Mouse (Mus musculus) MEL (cell line): ENCODE data around the gene Sec16b. TPM values are rescaled to one million over a fixed set of nuclear protein-coding genes. Genes with fewer than 3 reads are reported as not detected.

Source experiments
- DNase-seq: peaks from one replicate; pipeline ENCODE4 v3.0.0; 2011; ENCODE audit warnings: low read depth, low spot score
- H3K27ac ChIP-seq: 2 replicates; pipeline ENCODE4 v1.5.1; 2012; ENCODE audit warnings: low read depth, mild to moderate bottlenecking, control low read depth, low read length, moderate library complexity; ENCODE audit not compliant: control insufficient read depth
- H3K27me3 ChIP-seq, 2 experiments: fragments of 150-350 bp in 1 of 2; sonication (generic) in 1 of 2; 2 replicates each; pipeline ENCODE4 v1.6.1; 2012; ENCODE audit warnings: low read length in 2 of 2, mild to moderate bottlenecking in 2 of 2, improper control_type of control experiment in 1 of 2, moderate library complexity in 1 of 2; ENCODE audit not compliant: insufficient read depth in 2 of 2, control insufficient read depth in 1 of 2
- H3K36me3 ChIP-seq, 2 experiments: 2 replicates each; pipeline ENCODE4 v1.6.1; 2012 to 2014; ENCODE audit warnings: low read length in 2 of 2, improper control_type of control experiment in 1 of 2, inconsistent platforms in 1 of 2, mild to moderate bottlenecking in 1 of 2; ENCODE audit not compliant: insufficient read depth in 2 of 2, control insufficient read depth in 1 of 2
- H3K4me1 ChIP-seq, 2 experiments: fragments of 150-350 bp in 1 of 2; sonication (generic) in 1 of 2; 2 replicates each; pipeline ENCODE4 v1.6.1; 2012; ENCODE audit warnings: low read length in 2 of 2, improper control_type of control experiment in 1 of 2, mild to moderate bottlenecking in 1 of 2; ENCODE audit not compliant: insufficient read depth in 2 of 2, control insufficient read depth in 1 of 2
- H3K4me3 ChIP-seq, 2 experiments: fragments of 150-350 bp in 1 of 2; sonication (generic) in 1 of 2; 2 replicates each; pipeline ENCODE4 v1.5.1; 2012; ENCODE audit warnings: low read depth in 2 of 2, low read length in 2 of 2, mild to moderate bottlenecking in 2 of 2, moderate library complexity in 2 of 2, control low read depth in 1 of 2, improper control_type of control experiment in 1 of 2; ENCODE audit not compliant: control insufficient read depth in 1 of 2, insufficient read depth in 1 of 2
- H3K79me2 ChIP-seq: 2 replicates; pipeline ENCODE4 v1.6.1; 2012; ENCODE audit warnings: mild to moderate bottlenecking, low read length, moderate library complexity; ENCODE audit not compliant: control insufficient read depth, poor library complexity, insufficient read depth
- H3K9ac ChIP-seq: 2 replicates; pipeline ENCODE4 v1.6.1; 2012; ENCODE audit warnings: low read depth, mild to moderate bottlenecking, control low read depth, low read length, moderate library complexity; ENCODE audit not compliant: control insufficient read depth, poor library complexity, severe bottlenecking
- H3K9me3 ChIP-seq: fragments of 150-350 bp; sonication (generic); replicated peaks from 2 replicates; pipeline ENCODE4 v1.6.1; 2012; ENCODE audit warnings: mild to moderate bottlenecking, low read length, improper control_type of control experiment, moderate library complexity; ENCODE audit not compliant: insufficient read depth
- BHLHE40 ChIP-seq: IDR thresholded peaks from 2 replicates; pipeline ENCODE4 v1.6.1; 2012; ENCODE audit warnings: low read depth, mild to moderate bottlenecking, inconsistent platforms, low read length, improper control_type of control experiment, borderline replicate concordance
- CTCF ChIP-seq, 3 experiments: IDR thresholded peaks in 2 of 3; conservative IDR thresholded peaks in 1 of 3; 2 replicates each; pipeline ENCODE4 v1.5.1; 2011 to 2012; ENCODE audit warnings: low read length in 3 of 3, low read depth in 2 of 3, mild to moderate bottlenecking in 2 of 3, improper control_type of control experiment in 1 of 3, inconsistent platforms in 1 of 3, mixed read lengths in 1 of 3, moderate library complexity in 1 of 3; ENCODE audit not compliant: control insufficient read depth in 1 of 3, insufficient read depth in 1 of 3, poor library complexity in 1 of 3, severe bottlenecking in 1 of 3
- E2F4 ChIP-seq: IDR thresholded peaks from 2 replicates; pipeline ENCODE4 v1.6.1; 2011; ENCODE audit warnings: low read depth, low read length, improper control_type of control experiment, borderline replicate concordance
- JUND ChIP-seq: IDR thresholded peaks from 2 replicates; pipeline ENCODE4 v1.6.1; 2011; ENCODE audit warnings: low read depth, mild to moderate bottlenecking, improper control_type of control experiment, low read length
- KAT2A ChIP-seq: conservative IDR thresholded peaks from 2 replicates; pipeline ENCODE4 v1.6.1; 2012; ENCODE audit warnings: low read depth, low read length, improper control_type of control experiment, inconsistent platforms
- MAFK ChIP-seq: IDR thresholded peaks from 2 replicates; pipeline ENCODE4 v1.6.1; 2011; ENCODE audit warnings: low read depth, mild to moderate bottlenecking, low read length, improper control_type of control experiment, borderline replicate concordance
- MXI1 ChIP-seq: IDR thresholded peaks from 2 replicates; pipeline ENCODE4 v1.6.1; 2011; ENCODE audit warnings: mild to moderate bottlenecking, low read depth, low read length, improper control_type of control experiment
- NELFE ChIP-seq: IDR thresholded peaks from 2 replicates; pipeline ENCODE4 v1.6.1; 2011; ENCODE audit warnings: low read depth, low read length, improper control_type of control experiment
- POLR2AphosphoS2 ChIP-seq: IDR thresholded peaks from 2 replicates; pipeline ENCODE4 v1.6.1; 2011; ENCODE audit warnings: low read length, improper control_type of control experiment
- POLR2AphosphoS5 ChIP-seq: IDR thresholded peaks from 2 replicates; pipeline ENCODE4 v1.6.1; 2012; ENCODE audit warnings: low read depth, borderline replicate concordance, mild to moderate bottlenecking, inconsistent platforms, low read length, moderate library complexity, mixed read lengths
- RAD21 ChIP-seq: IDR thresholded peaks from 2 replicates; pipeline ENCODE4 v1.6.1; 2011; ENCODE audit warnings: mild to moderate bottlenecking, low read depth, low read length, improper control_type of control experiment
- SIN3A ChIP-seq: IDR thresholded peaks from 2 replicates; pipeline ENCODE4 v1.6.1; 2012; ENCODE audit warnings: low read length, improper control_type of control experiment, inconsistent platforms
- SMC3 ChIP-seq: IDR thresholded peaks from 2 replicates; pipeline ENCODE4 v1.6.1; 2011; ENCODE audit warnings: low read depth, low read length, improper control_type of control experiment
- TAL1 ChIP-seq: IDR thresholded peaks from 2 replicates; pipeline ENCODE4 v1.6.1; 2012; ENCODE audit warnings: mild to moderate bottlenecking, inconsistent platforms, low read length, moderate library complexity, mixed read lengths
- TBP ChIP-seq: IDR thresholded peaks from 2 replicates; pipeline ENCODE4 v1.8.0; 2011; ENCODE audit warnings: low read depth, low read length, improper control_type of control experiment
- TCF12 ChIP-seq: IDR thresholded peaks from 2 replicates; pipeline ENCODE4 v1.6.1; 2014; ENCODE audit warnings: low read depth, mild to moderate bottlenecking, inconsistent platforms, low read length, improper control_type of control experiment, moderate library complexity
- UBTF ChIP-seq: IDR thresholded peaks from 2 replicates; pipeline ENCODE4 v1.6.1; 2012; ENCODE audit warnings: low read depth, mild to moderate bottlenecking, inconsistent platforms, low read length, improper control_type of control experiment, moderate library complexity, borderline replicate concordance; ENCODE audit not compliant: insufficient read depth
- USF2 ChIP-seq, 2 experiments: IDR thresholded peaks; 2 replicates each; pipeline ENCODE4 v1.6.1; 2011 to 2012; ENCODE audit warnings: improper control_type of control experiment in 2 of 2, low read length in 2 of 2, borderline replicate concordance in 1 of 2, inconsistent platforms in 1 of 2, low read depth in 1 of 2, mild to moderate bottlenecking in 1 of 2; ENCODE audit not compliant: insufficient read depth in 1 of 2
- ZC3H11A ChIP-seq: IDR thresholded peaks from 2 replicates; pipeline ENCODE4 v1.6.1; 2012; ENCODE audit warnings: low read depth, mild to moderate bottlenecking, inconsistent platforms, low read length, improper control_type of control experiment
- ZKSCAN1 ChIP-seq: IDR thresholded peaks from 2 replicates; pipeline ENCODE4 v1.6.1; 2012; ENCODE audit warnings: low read depth, mild to moderate bottlenecking, inconsistent platforms, low read length, improper control_type of control experiment, moderate library complexity
- ZMIZ1 ChIP-seq: IDR thresholded peaks from 2 replicates; pipeline ENCODE4 v1.6.1; 2012; ENCODE audit warnings: low read depth, mild to moderate bottlenecking, inconsistent platforms, low read length, improper control_type of control experiment, moderate library complexity
- polyA plus RNA-seq, 2 experiments: library from polyadenylated mRNA; stranded (reverse) in 1 of 2; unstranded in 1 of 2; fragments of >175 nt in 1 of 2; fragments of >200 nt in 1 of 2; gene quantifications; 2 replicates each; pipeline versions ENCODE4 v1.2.1 to v1.2.4; 2012; ENCODE audit warnings: low replicate concordance in 2 of 2, low read depth in 1 of 2; ENCODE audit not compliant: insufficient read length in 2 of 2, insufficient read depth in 1 of 2, missing spikeins in 1 of 2
- total RNA-seq: library from RNA; depleted of rRNA; stranded (reverse); fragments of 300-350 nt; gene quantifications from 2 replicates; pipeline ENCODE4 v1.2.3, GENCODE M21; 2012

Sec16b gene
- total and polyA plus RNA-seq, 3 experiments: 0.03 to 0.04 TPM; not detected in 1

DNA sequence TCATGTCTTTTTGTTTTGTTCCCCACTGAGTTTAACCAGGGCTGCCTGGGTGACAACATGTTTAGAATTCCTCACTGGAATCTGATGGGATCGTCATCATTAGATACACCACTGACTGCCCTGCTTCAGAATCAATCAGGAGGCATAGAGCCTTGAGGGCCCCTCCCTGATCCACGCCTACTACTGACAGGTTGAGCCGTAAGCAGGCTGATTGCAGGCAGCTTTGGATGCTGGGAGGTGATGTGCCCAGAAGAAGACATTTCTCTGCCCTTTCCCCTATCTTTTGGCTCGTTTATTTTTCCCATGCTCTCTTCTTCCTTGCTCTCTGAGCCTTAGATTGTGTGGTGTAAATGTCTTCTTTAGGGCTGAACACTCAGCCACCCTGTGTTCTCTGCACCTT lies 7.8 kb downstream of the Sec16b start:
- H3K9ac ChIP-seq: 0 out of 2 replicates have a peak overlapping the region, but pooled peaks have one; percentile 9
- H3K36me3 ChIP-seq: peaks cover 0 to 38% of the 10 kb centered on the region in 2 experiments; a peak in 2 of 4 replicates
- no peaks in the 10 kb centered on the region for H3K79me2 ChIP-seq
- no peaks in the 10 kb centered on the region for H3K9me3 ChIP-seq
- H3K4me1 ChIP-seq: peaks cover 17 to 36% of the 10 kb centered on the region in 2 experiments
- TF ChIP-seq CTCF (IDR thresholded peaks at IDR 0.05 in 2 of 3, conservative IDR thresholded peaks at IDR 0.05 in 1 of 3; ENCODE audit: control insufficient read depth in 1 of 3, insufficient read depth in 1 of 3, low read depth in 2 of 3, low read length in 3 of 3, poor library complexity in 1 of 3, severe bottlenecking in 1 of 3) (no peak), TCF12 (no peak), POLR2AphosphoS5 (no peak), ZC3H11A (no peak), MAFK (no peak), BHLHE40 (no peak), POLR2AphosphoS2 (no peak), KAT2A (no peak)
- no peak overlapping the region for H3K4me3 ChIP-seq
- DNase-seq: no peak
- H3K27ac ChIP-seq: peak overlapping the region; percentile 64; the same call in 1 of the 2 replicates
- H3K27me3 ChIP-seq: no peaks in the 10 kb centered on the region

DNA sequence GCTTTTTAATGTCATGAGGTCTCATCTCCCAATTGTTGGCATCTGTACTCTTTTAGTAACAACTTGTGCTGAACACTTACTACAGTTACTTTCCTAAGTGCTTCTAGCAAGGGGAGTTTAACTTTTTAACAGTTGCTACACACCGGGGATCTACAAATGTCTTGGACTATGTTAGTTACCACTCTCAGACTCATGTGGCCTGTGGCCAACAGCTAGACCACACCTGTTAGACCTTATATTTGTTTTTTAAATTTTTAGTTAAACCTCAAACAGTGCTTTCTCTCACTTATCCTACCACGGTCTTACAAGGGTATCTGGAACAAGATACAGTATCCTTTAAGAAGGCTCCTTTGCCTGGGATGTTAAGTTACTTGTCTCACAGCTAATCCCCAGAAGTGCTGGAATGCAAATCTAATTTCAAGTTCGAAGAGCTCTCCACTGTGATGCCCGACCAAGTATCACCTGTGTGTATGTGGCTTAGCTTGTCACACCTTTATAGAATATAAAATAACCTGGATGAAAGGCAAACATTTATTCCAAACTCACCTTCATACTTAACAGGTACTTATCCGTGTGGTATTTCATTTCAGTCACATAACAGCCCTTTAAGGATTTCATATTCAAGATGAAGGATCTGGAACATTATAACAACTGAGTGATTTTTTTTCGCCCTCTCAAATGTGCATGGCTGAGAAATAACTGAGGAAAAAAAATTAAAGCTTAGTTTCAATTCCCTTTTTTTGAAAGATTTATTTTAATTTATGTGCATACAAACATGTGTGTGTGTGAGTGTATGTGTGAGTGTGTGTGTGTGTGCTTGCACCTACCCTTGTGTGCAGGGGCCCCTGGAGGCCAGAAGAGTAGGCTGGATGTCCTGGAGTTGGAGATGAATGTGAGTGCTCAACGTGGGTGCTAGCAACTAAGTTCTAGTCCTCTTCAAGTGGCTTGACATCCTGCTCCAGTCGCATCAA lies 10.6 kb downstream of the Sec16b start:
- Histone ChIP-seq H3K9ac (no peak overlapping the region), H3K4me3 (no peak overlapping the region), H3K27me3 (no peaks in the 10 kb centered on the region), H3K27ac (no peak overlapping the region), H3K36me3 (peaks cover 0 to 43% of the 10 kb centered on the region in 2 experiments; a peak in 2 of 4 replicates), H3K79me2 (no peaks in the 10 kb centered on the region), H3K4me1 (peaks cover 20 to 45% of the 10 kb centered on the region in 2 experiments), H3K9me3 (no peaks in the 10 kb centered on the region)
- TF ChIP-seq ZMIZ1 (no peak), E2F4 (no peak), CTCF (IDR thresholded peaks at IDR 0.05 in 2 of 3, conservative IDR thresholded peaks at IDR 0.05 in 1 of 3; ENCODE audit: control insufficient read depth in 1 of 3, insufficient read depth in 1 of 3, low read depth in 2 of 3, low read length in 3 of 3, poor library complexity in 1 of 3, severe bottlenecking in 1 of 3) (no peak), UBTF (no peak), TBP (no peak), POLR2AphosphoS2 (no peak), POLR2AphosphoS5 (no peak), MAFK (no peak), TAL1 (no peak), SIN3A (no peak), MXI1 (no peak), RAD21 (no peak), NELFE (no peak), BHLHE40 (no peak), KAT2A (no peak), USF2 (IDR thresholded peaks at IDR 0.05; ENCODE audit: borderline replicate concordance in 1 of 2, insufficient read depth in 1 of 2, low read depth in 1 of 2, low read length in 2 of 2) (no peak), JUND (no peak), SMC3 (no peak), ZKSCAN1 (no peak)
- no peak for DNase-seq
